Mouse (Mus musculus) cerebellum, adult 11 months (tissue): ENCODE measurements around the gene Ces3a.
A peak's percentile ranks its signal among the peaks of the same experiment; 100 is the strongest.
"Not testable (repeated sequence)": the region's sequence is repeated elsewhere in the genome, so short reads cannot be mapped to it uniquely, and the experiment has no call there.

Experiments used
- DNase-seq: peaks from one replicate; pipeline ENCODE4 v3.0.0; 2022

The Ces3a gene

GRCm38 (mm10) chr8:105048371-105048854, at the start of gene Ces3a:
Gene Ces3a (plus strand): TSS chr8:105048601.
- DNase-seq: no peak

DNA sequence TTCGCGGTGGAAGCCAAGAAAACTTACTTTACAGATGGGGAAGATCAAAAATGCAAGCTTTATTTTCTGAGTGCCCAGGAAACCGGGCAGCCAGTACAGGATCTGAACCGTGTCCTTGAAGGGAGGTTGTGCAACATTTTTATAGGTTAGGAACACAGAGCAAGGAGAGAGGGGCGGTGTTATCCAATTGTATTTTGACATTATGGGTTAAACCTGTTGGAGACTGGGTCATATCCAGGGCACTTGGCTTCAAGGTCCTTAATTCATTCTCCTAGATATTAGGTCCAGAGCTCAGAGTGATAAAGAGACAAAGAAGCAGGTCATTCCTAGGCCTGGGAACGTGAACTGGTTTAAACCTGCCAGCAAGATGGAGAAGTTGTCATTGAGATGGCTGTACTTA, 49.2 kb upstream of the Ces3a start:
- no peak for DNase-seq

DNA sequence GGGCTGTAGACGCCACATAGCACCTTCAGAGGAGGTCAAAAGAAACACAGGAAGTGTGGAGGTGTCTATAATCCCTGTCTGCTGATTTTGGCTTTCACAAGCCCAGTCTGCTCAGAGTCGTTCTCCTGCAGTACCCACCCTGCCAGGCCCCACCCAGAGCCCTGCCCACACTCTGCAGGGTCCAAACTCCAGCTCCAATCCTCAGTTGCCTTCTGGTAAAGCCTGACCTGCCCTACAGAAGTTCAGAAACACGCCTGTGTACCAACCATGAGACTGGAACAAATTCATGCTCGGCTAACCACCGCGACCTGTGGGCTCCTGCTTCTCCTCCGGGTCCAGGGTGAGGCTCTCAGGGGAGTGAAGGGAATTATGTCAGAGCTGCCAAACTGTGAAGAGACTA, 47.8 kb upstream of the Ces3a start, which contains the start of gene Ces2h:
Gene Ces2h, plus strand, starts transcription at position 268 of the 400 bp plus-strand sequence.
- DNase-seq: no peak

DNA sequence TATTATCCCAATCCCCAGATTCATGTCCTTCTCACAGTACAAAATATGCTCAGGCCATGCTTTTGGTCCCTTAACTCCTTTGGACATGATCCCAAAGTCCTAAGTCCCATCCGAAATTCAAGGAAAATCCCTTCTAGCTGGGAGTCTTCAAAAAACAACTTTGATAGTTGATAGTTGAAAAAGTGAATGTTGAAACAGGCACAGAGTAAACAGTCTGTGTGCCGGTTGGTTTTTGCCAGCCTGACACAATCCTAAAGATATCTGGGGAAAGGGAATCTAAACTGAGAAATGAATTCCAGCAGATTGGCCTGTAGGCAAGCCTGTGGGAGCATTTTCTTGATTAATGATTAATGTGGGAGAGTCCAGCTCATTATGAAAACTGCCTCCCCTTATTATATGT, 38.4 kb upstream of the Ces3a start:
- no peak for DNase-seq

DNA sequence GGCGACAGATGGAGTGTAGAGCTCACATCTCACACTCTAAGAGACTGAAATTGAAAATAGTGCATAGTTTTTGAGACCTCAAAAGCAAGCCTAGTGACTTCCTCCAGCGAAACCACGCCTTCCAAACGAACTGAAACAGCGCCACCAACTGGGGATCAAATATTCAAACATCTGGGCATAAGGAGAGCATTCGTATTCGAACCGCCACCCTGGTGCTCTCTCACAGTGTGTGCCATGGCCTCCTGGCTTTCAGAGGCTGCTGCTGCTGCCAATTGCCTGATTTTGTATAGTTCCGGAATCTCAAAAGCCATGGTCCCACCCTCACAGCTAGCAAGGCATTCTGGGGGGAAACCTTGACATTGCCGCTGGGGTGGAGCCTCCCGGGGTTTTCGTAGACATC, 37.3 kb upstream of the Ces3a start:
- no peak for DNase-seq

GRCm38 (mm10) chr8:105014391-105014790, 34.0 kb upstream of the Ces3a start:
- no peak for DNase-seq

DNA sequence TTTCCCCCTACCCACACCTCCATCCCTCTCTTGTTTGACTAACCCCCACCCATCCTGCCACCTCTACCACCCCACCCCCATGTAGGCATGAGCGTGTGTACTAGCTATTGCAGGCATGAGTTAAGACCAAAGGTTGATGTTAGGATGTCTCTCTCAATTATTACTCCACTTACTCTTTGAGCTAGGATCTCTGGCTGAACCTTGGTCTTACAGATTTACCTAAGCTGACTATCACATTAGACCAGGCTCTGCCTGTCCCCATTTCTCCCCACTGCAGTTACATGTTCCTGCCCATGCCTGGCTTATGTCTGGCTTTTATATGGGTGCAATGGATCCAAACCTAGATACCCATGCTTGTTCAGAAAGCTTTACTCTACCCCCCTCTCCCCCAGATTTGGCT, 26.4 kb upstream of the Ces3a start:
- no peak for DNase-seq

GRCm38 (mm10) chr8:105023087-105023486, 25.3 kb upstream of the Ces3a start:
- peak; percentile 7 for DNase-seq

- DNase-seq: no peak
These were observed 23.4 kb upstream of the Ces3a start for GRCm38 (mm10) chr8:105025050-105025449.

GRCm38 (mm10) chr8:105043510-105043909, 4.9 kb upstream of the Ces3a start:
- no peak for DNase-seq

DNA sequence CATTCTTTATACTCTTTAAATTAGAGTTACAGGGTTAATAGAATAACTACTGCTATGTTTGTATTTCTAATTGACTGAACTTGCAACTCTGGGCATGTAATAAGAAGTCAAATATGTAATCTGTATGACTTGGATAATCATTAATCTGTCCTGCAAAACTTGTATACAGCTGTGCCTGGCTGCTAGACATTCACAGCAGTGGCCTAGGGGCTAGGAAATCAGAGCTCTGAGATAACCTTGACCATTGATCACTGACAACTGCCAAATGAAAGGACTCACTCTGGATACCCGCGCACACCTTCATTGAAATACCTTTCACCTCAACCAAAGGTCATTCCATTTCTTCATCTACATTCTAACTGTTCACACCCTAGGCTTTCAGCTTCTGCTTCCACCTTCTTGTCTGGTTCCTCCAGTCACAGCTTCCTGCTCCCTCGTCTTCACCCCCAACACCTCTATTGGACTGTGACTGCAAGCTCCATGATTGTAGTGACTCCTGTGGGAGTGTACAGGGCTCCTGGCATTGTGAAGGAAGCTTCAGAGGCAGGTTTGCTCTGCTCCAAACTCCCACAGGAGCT, 2.5 kb upstream of the Ces3a start:
- no peak for DNase-seq

DNA sequence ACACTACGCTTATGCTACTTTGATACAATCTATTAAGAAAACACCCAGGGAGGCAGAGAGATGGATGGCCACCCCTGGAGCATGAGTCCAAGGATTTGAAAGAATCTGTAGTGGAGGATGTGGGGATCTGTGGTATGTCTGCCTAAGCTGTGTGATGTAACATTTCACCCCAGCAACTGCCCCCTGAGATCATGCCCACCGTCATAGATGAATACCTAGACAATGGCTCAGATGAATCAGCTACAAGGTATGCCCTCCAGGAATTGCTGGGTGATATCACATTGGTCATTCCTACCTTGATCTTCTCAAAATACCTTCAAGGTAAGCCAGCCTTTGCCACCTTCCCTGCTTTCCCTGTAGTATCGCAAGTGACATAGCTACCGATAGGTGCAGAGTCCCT, 7.8 kb downstream of the Ces3a start:
- no peak for DNase-seq

GRCm38 (mm10) chr8:105060056-105060455, 11.7 kb downstream of the Ces3a start:
- no peak for DNase-seq

DNA sequence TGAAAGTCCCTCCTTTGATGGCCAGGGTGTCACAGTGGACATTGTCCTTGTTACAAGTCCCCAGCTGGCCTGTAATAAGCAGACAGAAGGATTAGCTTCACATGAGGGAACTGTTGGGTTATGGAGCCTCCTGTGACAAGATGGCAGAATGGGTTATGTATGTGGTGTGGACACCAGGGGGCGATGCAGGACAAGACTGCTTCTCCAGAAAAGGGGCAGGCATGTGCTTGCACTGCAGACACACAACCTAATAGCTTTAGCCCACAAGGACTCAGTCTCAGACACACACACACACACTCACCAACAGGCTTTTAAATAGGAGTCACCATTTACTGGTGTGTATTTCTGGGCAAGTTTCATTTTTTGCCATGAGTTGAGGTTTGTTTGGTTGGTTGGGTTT, 18.4 kb downstream of the Ces3a start:
- no peak for DNase-seq

- DNase-seq: not testable (repeated sequence)
These were observed 19.5 kb downstream of the Ces3a start for GRCm38 (mm10) chr8:105067905-105068304.

DNA sequence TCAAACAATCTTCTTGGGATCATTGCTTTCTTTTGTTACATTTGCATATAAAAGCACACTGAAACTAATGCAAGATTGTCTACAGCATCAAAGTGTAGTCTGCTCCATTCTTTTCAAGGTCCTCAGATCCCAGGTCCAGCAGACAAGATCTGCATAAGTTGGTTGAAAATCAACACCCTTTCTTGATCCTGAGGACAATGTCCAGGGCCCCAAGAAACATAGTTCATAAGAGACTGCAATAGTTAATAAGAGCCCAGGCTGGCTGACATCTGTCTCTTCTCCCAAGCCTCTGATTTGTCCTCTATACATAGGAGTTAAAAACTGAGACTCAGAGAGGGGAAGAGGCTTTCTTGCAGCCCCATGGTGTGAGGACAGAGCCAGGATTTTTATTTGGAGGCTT, 20.6 kb downstream of the Ces3a start:
- no peak for DNase-seq

DNA sequence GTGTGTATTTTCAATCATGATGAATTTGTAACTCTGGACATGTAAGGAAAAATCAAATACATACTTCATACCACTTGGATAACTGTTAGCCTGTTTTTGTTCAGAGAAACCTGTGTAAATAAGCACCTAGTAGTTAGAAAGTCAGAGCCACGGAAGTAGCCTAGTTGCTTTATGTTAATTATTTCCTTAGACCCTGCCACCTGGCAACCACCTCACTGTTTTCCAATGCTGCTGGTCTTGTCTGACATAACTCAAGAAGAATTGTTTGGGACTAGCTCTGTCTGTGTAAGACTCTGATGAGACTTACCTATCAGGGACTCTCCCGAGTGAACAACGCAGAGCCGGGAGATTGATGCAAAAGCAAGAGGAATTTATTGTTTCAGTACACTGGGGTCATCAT, 28.2 kb downstream of the Ces3a start:
- DNase-seq: no peak

- DNase-seq: no peak
These were observed 28.7 kb downstream of the Ces3a start for GRCm38 (mm10) chr8:105077071-105077470.

DNA sequence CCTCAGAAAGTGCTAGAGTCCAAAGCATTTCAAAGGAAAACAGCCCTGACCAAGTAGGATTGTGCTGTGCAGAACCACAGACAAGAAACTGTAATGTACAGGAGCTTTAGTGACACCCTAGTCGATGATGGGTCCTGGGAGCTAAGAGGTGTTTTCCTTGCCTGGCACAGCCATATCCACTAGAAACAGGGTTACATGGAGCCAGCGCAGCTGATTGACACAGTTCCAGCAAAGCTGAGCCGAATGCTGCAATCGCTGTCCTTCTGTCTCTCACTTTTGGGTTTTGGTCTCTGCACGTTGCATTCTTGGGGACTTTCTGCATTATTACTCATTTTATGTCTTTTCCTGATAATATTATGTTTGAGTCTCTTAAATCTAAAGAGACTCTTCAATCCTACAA, 30.2 kb downstream of the Ces3a start:
- DNase-seq: no peak

DNA sequence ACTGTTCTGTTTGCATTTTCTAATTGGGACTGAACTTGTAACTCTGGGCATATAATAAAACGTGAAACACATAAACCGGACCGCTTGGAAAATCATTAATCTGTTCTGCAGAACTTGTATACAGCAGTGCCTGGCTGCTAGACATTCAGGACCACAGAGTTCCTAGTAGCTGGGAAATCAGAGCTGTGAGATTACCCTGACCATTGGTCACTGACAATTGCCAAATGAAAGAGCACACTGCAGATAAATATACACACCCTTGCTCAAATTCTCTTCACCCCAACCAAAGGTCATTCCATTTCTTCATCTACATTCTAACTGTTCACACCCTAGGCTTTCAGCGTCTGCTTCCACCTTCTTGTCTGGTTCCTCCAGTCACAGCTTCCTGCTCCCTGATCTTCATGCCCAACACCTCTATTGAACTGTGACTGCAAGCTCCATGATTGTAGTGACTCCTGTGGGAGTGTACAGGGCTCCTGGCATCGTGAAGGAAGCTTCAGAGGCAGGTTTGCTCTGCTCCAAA, 32.5 kb downstream of the Ces3a start:
- no peak for DNase-seq

DNA sequence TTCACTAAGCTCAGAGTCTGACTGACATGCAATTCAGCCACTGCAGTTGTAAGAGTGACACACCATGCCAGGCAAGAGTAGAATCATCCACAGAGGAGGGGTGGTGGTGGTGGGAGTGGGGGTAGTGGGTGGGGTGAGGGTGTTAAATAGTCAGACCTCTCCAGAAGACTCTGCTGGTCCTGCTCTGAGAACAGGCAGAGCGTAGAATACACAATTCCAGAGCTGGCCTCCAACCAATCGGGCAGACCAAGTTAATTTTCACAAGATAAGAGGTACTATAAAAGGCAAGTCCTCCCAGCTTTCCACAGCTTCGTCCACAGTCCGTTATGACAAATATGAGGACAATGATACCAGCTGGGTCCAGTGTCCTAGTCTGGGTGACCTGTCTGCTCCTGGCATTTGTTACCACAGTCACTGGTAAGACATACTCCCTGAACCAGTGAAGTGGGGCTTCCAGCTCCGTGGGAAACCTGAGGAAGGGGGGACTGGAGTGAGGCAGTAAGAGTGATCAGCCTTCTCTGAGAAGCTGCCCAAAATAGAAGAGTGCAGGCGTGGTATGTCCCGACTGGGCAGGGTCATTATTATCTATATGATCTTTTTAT, 35.1 kb downstream of the Ces3a start, which contains the start of gene Ces3b:
Gene Ces3b, plus strand, starts transcription at position 305 of the 602 bp plus-strand sequence.
- no peak for DNase-seq

DNA sequence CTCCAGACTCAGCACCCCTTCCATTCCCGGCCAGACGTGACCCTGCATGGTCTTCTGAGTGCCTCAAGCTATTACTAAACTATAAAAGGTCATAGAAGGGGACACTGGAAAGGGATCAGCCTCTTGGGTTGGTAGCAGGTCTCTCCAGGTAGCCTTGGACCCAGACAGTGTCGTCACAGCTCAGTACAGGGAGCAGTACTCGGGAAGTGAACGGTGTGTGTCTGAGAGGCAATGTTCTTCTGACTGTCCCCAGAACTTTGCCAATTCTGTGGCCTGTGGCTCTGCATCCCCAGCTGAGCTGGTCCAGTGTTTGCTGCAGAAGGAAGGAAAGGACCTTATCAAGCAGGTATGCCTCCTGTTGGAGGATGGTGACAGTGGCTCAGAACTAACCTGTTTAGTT, 39.8 kb downstream of the Ces3a start:
- not testable (repeated sequence) for DNase-seq

GRCm38 (mm10) chr8:105088581-105088980, 40.2 kb downstream of the Ces3a start:
- no peak for DNase-seq

GRCm38 (mm10) chr8:105093992-105094391, 45.6 kb downstream of the Ces3a start:
- no peak for DNase-seq
